24 mouse cellular contexts compared by ENCODE assay signal in the genomic region with DNA sequence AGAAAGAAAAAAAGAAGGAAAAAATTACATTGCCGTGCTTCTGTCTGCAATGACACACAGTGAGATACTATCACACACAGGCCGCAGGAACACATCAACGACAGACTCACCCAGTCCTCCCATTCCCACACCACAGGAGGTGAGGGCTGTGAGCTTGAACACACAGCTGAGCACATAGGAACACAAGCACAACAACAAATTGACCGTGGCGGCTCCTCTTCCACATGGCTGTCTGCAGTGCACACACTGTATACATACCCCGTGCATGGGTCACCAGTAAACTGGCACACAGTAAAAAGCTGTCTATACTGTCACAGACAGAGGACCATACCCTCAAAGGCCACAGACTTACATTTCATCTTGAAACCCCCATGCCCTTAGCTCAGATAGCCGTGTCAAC. TPM values are rescaled to one million over a fixed set of nuclear protein-coding genes. Genes with fewer than 3 reads are reported as not detected.
A peak's percentile ranks its signal among the peaks of the same experiment; 100 is the strongest.
DNase-seq lines count a peak whose midpoint lies in the region; ATAC-seq and TF ChIP-seq lines count a peak whose summit lies in the region.
"Had no signal": no experiment of that assay in that cellular context is flagged by ENCODE, and none has a peak within 500 bp of the region (broad histone marks: within the 10 kb centered on the region; RNA-seq: fewer than 3 reads in every experiment).

No protein-coding gene starts in this region.

- H3K4me1 ChIP-seq in heart, embryonic 15.5 days (replicated peaks), result peaks cover 49% of the 10 kb centered on the region
- peaks cover 19% of the 10 kb centered on the region for H3K4me1 ChIP-seq in heart, postnatal 0 days (ENCODE audit: control insufficient read depth, insufficient read depth)
- peaks cover 6% of the 10 kb centered on the region for H3K4me1 ChIP-seq in liver, embryonic 16.5 days (ENCODE audit: control insufficient read depth, low read depth, low read length)

- TF ChIP-seq CTCF in heart, postnatal 0 days (IDR thresholded peaks at IDR 0.05; ENCODE audit: low read depth), result no peak

- peak; percentile 93 for DNase-seq in heart, adult 11 months
- no peak for DNase-seq in heart, adult 8-10 months (ENCODE audit: low spot score)
- no peak for DNase-seq in heart, postnatal 25 days (ENCODE audit: low spot score)
- DNase-seq in heart, postnatal 0 days (ENCODE audit: low spot score), result no peak
- no peak for DNase-seq in kidney, postnatal 10 days
- DNase-seq: cerebellum, adult 2 months; gastrocnemius, postnatal 14 days; right cerebral cortex, postnatal 14 days had no signal

- no peak for TF ChIP-seq EP300 in heart, postnatal 0 days (IDR thresholded peaks at IDR 0.05; ENCODE audit: low read depth)

- no peak overlapping the region for H3K9ac ChIP-seq in heart, embryonic 15.5 days
- no peak overlapping the region for H3K9ac ChIP-seq in heart, postnatal 0 days (replicated peaks; ENCODE audit: low read depth, low read length)
- H3K9ac ChIP-seq in liver, embryonic 16.5 days (ENCODE audit: low read depth, low read length), result no peak overlapping the region
- H3K9ac ChIP-seq: forebrain, embryonic 13.5 days; hindbrain, embryonic 13.5 days; kidney, embryonic 15.5 days; limb, embryonic 13.5 days; lung, embryonic 14.5 days; midbrain, embryonic 13.5 days had no signal

- H3K9me3 ChIP-seq in heart, embryonic 15.5 days (replicated peaks), result no peaks in the 10 kb centered on the region
- no peaks in the 10 kb centered on the region for H3K9me3 ChIP-seq in heart, postnatal 0 days (replicated peaks; ENCODE audit: control insufficient read depth, low read length)
- no peaks in the 10 kb centered on the region for H3K9me3 ChIP-seq in liver, embryonic 16.5 days (replicated peaks; ENCODE audit: control insufficient read depth, low read length)
- H3K9me3 ChIP-seq: forebrain, embryonic 13.5 days; hindbrain, embryonic 13.5 days; kidney, embryonic 15.5 days; limb, embryonic 13.5 days; megakaryocyte, embryonic 14.5 days; midbrain, embryonic 13.5 days had no signal

- 62% methylated on average over 7 of the region's 7 CpGs for WGBS in heart, embryonic 15.5 days
- 63% methylated on average over 7 of the region's 7 CpGs for WGBS in heart, postnatal 0 days
- WGBS in liver, embryonic 16.5 days (ENCODE audit: insufficient replicate concordance), result 47% methylated on average over 7 of the region's 7 CpGs

- no peaks in the 10 kb centered on the region for H3K36me3 ChIP-seq in heart, embryonic 15.5 days
- H3K36me3 ChIP-seq in heart, postnatal 0 days (replicated peaks; ENCODE audit: control insufficient read depth, insufficient read depth, low read length), result no peaks in the 10 kb centered on the region
- no peaks in the 10 kb centered on the region for H3K36me3 ChIP-seq in liver, embryonic 16.5 days (ENCODE audit: control insufficient read depth, insufficient read depth)
- H3K36me3 ChIP-seq: G1E; hindbrain, embryonic 13.5 days; kidney, embryonic 15.5 days; limb, embryonic 13.5 days; midbrain, embryonic 13.5 days had no signal

- no peak overlapping the region for H3K4me3 ChIP-seq in heart, embryonic 15.5 days
- no peak overlapping the region for H3K4me3 ChIP-seq in heart, postnatal 0 days (ENCODE audit: low read depth, low read length)
- no peak overlapping the region for H3K4me3 ChIP-seq in liver, embryonic 16.5 days (ENCODE audit: low read depth, low read length)
- H3K4me3 ChIP-seq: forebrain, embryonic 13.5 days; hindbrain, embryonic 13.5 days; kidney, embryonic 15.5 days; limb, embryonic 13.5 days; megakaryocyte, embryonic 14.5 days; midbrain, embryonic 13.5 days had no signal

- intact Hi-C loops in heart, postnatal 25 days (cut with DNase I), result no loop called here

- H3K4me2 ChIP-seq in heart, embryonic 15.5 days, result no peak overlapping the region
- no peak overlapping the region for H3K4me2 ChIP-seq in heart, postnatal 0 days (ENCODE audit: low read depth, low read length)
- H3K4me2 ChIP-seq in liver, embryonic 16.5 days (ENCODE audit: low read depth, low read length), result no peak overlapping the region
- H3K4me2 ChIP-seq: forebrain, embryonic 13.5 days; hindbrain, embryonic 13.5 days; kidney, embryonic 15.5 days; lung, embryonic 14.5 days; midbrain, embryonic 13.5 days had no signal

- no peak for ATAC-seq in heart, embryonic 15.5 days (replicated peaks; ENCODE audit: insufficient number of reproducible peaks, insufficient read depth, low FRiP score, low read depth)
- no peak for ATAC-seq in heart, postnatal 0 days (ENCODE audit: insufficient read depth, low read depth)
- no peak for ATAC-seq in liver, embryonic 16.5 days (ENCODE audit: low read depth)
- ATAC-seq in activated CD4-positive, CD25-positive, alpha-beta regulatory T cell, adult 4 months, result no peak
- ATAC-seq: forebrain, embryonic 13.5 days; midbrain, embryonic 13.5 days; Patski had no signal

- H3K27ac ChIP-seq in heart, embryonic 15.5 days, result peak overlapping the region; percentile 97
- peak overlapping the region; percentile 98; the same call in 1 of the 2 replicates for H3K27ac ChIP-seq in heart, postnatal 0 days (ENCODE audit: low read depth)
- H3K27ac ChIP-seq in liver, embryonic 16.5 days (ENCODE audit: low read length), result peak overlapping the region; percentile 72
- H3K27ac ChIP-seq: forebrain, embryonic 13.5 days; hindbrain, embryonic 13.5 days; kidney, embryonic 15.5 days; midbrain, embryonic 13.5 days had no signal

- H3K27me3 ChIP-seq in heart, embryonic 15.5 days, result peaks cover 19% of the 10 kb centered on the region
- H3K27me3 ChIP-seq in heart, postnatal 0 days (ENCODE audit: control insufficient read depth, insufficient read depth, low read length), result peaks cover 15% of the 10 kb centered on the region
- H3K27me3 ChIP-seq in liver, embryonic 16.5 days (ENCODE audit: control insufficient read depth, insufficient read depth, low read depth, low read length), result peaks cover 20% of the 10 kb centered on the region

RNA-seq across cellular contexts. Expression of a gene that starts 0.6 kb away (rescaled TPM):
- total RNA-seq in heart, adult 8-10 months (2022), result 1,000 to 10,000 TPM in 2 of 4 experiments, 100 to 1,000 TPM in 2; 843 to 1,156 (median 1,037) TPM
- 950 and 1,236 TPM in 2 replicates for polyA plus RNA-seq in heart, embryonic 15.5 days (2015; fragmentation: Nextera tagmentation; extraction: Ambion mirVana)
- 100 to 1,000 TPM; 861 to 862 TPM for total RNA-seq in heart, postnatal 25 days (2021)
- 499 and 572 TPM in 2 replicates for total RNA-seq in heart, postnatal 0 days (2014; rRNA removed; ENCODE audit: low replicate concordance)
- polyA plus RNA-seq in heart, postnatal 0 days (2015; fragmentation: Nextera tagmentation; extraction: Ambion mirVana), result 1,579 and 1,586 TPM in 2 replicates
- polyA plus RNA-seq in liver, embryonic 16.5 days (2015; fragmentation: Nextera tagmentation; extraction: Ambion mirVana), result 120 and 130 TPM in 2 replicates
- not detected for polyA plus RNA-seq in activated CD4-positive, CD25-positive, alpha-beta regulatory T cell, adult 4 months (2017; shearing (Covaris generic))
- total RNA-seq: CH12.LX; G1E; monocyte, adult 5-6 weeks; neutrophil, adult 5-6 weeks had no signal
- polyA plus RNA-seq: G1E, Patski had no signal

RNA-seq across cellular contexts. Expression of a gene that starts 2.7 kb away (rescaled TPM):
- 1 to 10 TPM; 2.6 to 3.8 (median 3.4) TPM for total RNA-seq in heart, adult 8-10 months (2022)
- 0.25 and 0.39 TPM in 2 replicates for polyA plus RNA-seq in heart, embryonic 15.5 days (2015; fragmentation: Nextera tagmentation; extraction: Ambion mirVana)
- total RNA-seq in heart, postnatal 25 days (2021), result 1 to 10 TPM; 2.6 to 4.8 TPM
- total RNA-seq in heart, postnatal 0 days (2014; rRNA removed; ENCODE audit: low replicate concordance), result 0.27 and 2.7 TPM in 2 replicates
- 0.08 and 0.19 TPM in 2 replicates for polyA plus RNA-seq in heart, postnatal 0 days (2015; fragmentation: Nextera tagmentation; extraction: Ambion mirVana)
- polyA plus RNA-seq in liver, embryonic 16.5 days (2015; fragmentation: Nextera tagmentation; extraction: Ambion mirVana), result 0.02 and 0.12 TPM in 2 replicates
- under 1 TPM in 1 of 2 experiments, not detected in 1; 0.19 TPM for polyA plus RNA-seq in activated CD4-positive, CD25-positive, alpha-beta regulatory T cell, adult 4 months (2017; shearing (Covaris generic))
- total RNA-seq: CH12.LX had no signal
- polyA plus RNA-seq: G1E had no signal

RNA-seq across cellular contexts. Expression of a gene that starts 5.2 kb away (rescaled TPM):
- total RNA-seq in heart, adult 8-10 months (2022), result 1 to 10 TPM in 2 of 4 experiments, under 1 TPM in 2; 0.49 to 1.5 (median 1.1) TPM
- polyA plus RNA-seq in heart, embryonic 15.5 days (2015; fragmentation: Nextera tagmentation; extraction: Ambion mirVana), result 1.1 and 2.7 TPM in 2 replicates
- 1 to 10 TPM in 1 of 2 experiments, under 1 TPM in 1; 0.70 to 1.3 TPM for total RNA-seq in heart, postnatal 25 days (2021)
- total RNA-seq in heart, postnatal 0 days (2014; rRNA removed; ENCODE audit: low replicate concordance), result 5.8 TPM in 1 of 2 replicates, not detected in the other
- polyA plus RNA-seq in heart, postnatal 0 days (2015; fragmentation: Nextera tagmentation; extraction: Ambion mirVana), result 0.67 and 0.72 TPM in 2 replicates
- polyA plus RNA-seq in liver, embryonic 16.5 days (2015; fragmentation: Nextera tagmentation; extraction: Ambion mirVana), result 0.15 and 0.65 TPM in 2 replicates
- not detected for polyA plus RNA-seq in activated CD4-positive, CD25-positive, alpha-beta regulatory T cell, adult 4 months (2017; shearing (Covaris generic))
- total RNA-seq: CH12.LX; G1E; monocyte, adult 5-6 weeks had no signal
- polyA plus RNA-seq: G1E, Patski had no signal

RNA-seq across cellular contexts. Expression of a gene that starts 14.2 kb away (rescaled TPM):
- 10 to 100 TPM; 22.7 to 35.0 (median 28.4) TPM for total RNA-seq in heart, adult 8-10 months (2022)
- 39.1 and 47.0 TPM in 2 replicates for polyA plus RNA-seq in heart, embryonic 15.5 days (2015; fragmentation: Nextera tagmentation; extraction: Ambion mirVana)
- 10 to 100 TPM; 26.1 to 31.0 TPM for total RNA-seq in heart, postnatal 25 days (2021)
- total RNA-seq in heart, postnatal 0 days (2014; rRNA removed; ENCODE audit: low replicate concordance), result 54.3 and 69.7 TPM in 2 replicates
- polyA plus RNA-seq in heart, postnatal 0 days (2015; fragmentation: Nextera tagmentation; extraction: Ambion mirVana), result 41.5 and 46.4 TPM in 2 replicates
- polyA plus RNA-seq in liver, embryonic 16.5 days (2015; fragmentation: Nextera tagmentation; extraction: Ambion mirVana), result 19.9 and 22.4 TPM in 2 replicates
- polyA plus RNA-seq in activated CD4-positive, CD25-positive, alpha-beta regulatory T cell, adult 4 months (2017; shearing (Covaris generic)), result 1,000 to 10,000 TPM; 2,132 to 2,220 TPM

RNA-seq across cellular contexts. Expression of a gene that starts 20.1 kb away (rescaled TPM):
- total RNA-seq in heart, adult 8-10 months (2022), result 1 to 10 TPM in 2 of 4 experiments, under 1 TPM in 2; 0.71 to 4.8 (median 1.6) TPM
- polyA plus RNA-seq in heart, embryonic 15.5 days (2015; fragmentation: Nextera tagmentation; extraction: Ambion mirVana), result 2.6 and 15.2 TPM in 2 replicates
- 1 to 10 TPM; 3.1 to 3.8 TPM for total RNA-seq in heart, postnatal 25 days (2021)
- total RNA-seq in heart, postnatal 0 days (2014; rRNA removed; ENCODE audit: low replicate concordance), result 0.81 and 0.92 TPM in 2 replicates
- 0.66 and 2.4 TPM in 2 replicates for polyA plus RNA-seq in heart, postnatal 0 days (2015; fragmentation: Nextera tagmentation; extraction: Ambion mirVana)
- 0.51 and 1.1 TPM in 2 replicates for polyA plus RNA-seq in liver, embryonic 16.5 days (2015; fragmentation: Nextera tagmentation; extraction: Ambion mirVana)
- not detected for polyA plus RNA-seq in activated CD4-positive, CD25-positive, alpha-beta regulatory T cell, adult 4 months (2017; shearing (Covaris generic))
- total RNA-seq: CH12.LX; left cerebral cortex, postnatal 14 days; monocyte, adult 5-6 weeks; neutrophil, adult 5-6 weeks had no signal
- polyA plus RNA-seq: forebrain, embryonic 13.5 days; G1E; Patski had no signal

Comparison
In these comparisons a context has a peak if more than half of its experiments do, and no peak if none do; other contexts are left out.
1. RNA of a gene that starts 0.6 kb away (polyA plus RNA-seq): 1,579 to 1,586 TPM in heart, postnatal 0 days, 950 to 1,236 TPM in heart, embryonic 15.5 days and 120 to 130 TPM in liver, embryonic 16.5 days; not detected in activated CD4-positive, CD25-positive, alpha-beta regulatory T cell, adult 4 months; every median in the first group is over 100 times any median in the second.
2. Peak in every context shown above with its lines, with median percentiles within 50 percentile points of each other: H3K27ac ChIP-seq.